Comparison of ENCODE assay signal across 9 mouse cellular contexts in the genomic region with DNA sequence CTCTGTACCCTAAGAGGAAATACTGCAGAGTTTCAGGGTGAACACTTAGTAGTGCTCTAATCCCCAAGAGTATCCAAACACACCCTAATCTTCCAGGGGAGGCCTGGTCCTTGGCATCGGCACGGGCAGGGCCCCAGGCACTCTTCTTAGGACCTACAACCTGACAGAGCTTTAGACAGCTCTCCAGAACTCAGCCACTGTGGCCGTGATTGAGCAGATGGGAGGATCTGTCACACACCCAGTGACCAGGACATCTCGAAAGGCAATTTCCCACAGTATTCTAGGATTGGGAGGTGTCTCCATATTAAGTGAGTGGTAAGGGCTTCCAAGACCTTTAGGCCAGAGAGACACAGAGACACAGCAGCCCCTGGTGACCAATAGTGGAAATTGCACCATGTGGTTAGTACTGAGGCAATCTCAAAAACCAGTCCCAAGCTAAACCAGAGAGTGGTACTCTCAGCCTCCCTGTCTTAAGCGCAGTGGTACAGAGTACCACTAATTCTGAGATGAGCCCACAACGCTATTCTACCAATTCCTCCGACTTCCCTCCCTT. TPM values are rescaled to one million over a fixed set of nuclear protein-coding genes. Genes with fewer than 3 reads are reported as not detected.
A peak's percentile ranks its signal among the peaks of the same experiment; 100 is the strongest.
DNase-seq lines count a peak whose midpoint lies in the region; ATAC-seq lines count a peak whose summit lies in the region.
"Had no signal": no experiment of that assay in that cellular context is flagged by ENCODE, and none has a peak within 500 bp of the region (broad histone marks: within the 10 kb centered on the region; RNA-seq: fewer than 3 reads in every experiment).

No protein-coding gene starts in this region.

- H3K4me1 ChIP-seq in heart, embryonic 16.5 days (ENCODE audit: control insufficient read depth, insufficient read depth, low read length) = peaks cover 5% of the 10 kb centered on the region; the same call in 1 of the 2 replicates
- no peaks in the 10 kb centered on the region for H3K4me1 ChIP-seq in midbrain, embryonic 12.5 days

- H3K9me3 ChIP-seq in heart, embryonic 16.5 days (replicated peaks; ENCODE audit: control insufficient read depth, low read length) = no peaks in the 10 kb centered on the region
- no peaks in the 10 kb centered on the region for H3K9me3 ChIP-seq in midbrain, embryonic 12.5 days
- H3K9me3 ChIP-seq: megakaryocyte, embryonic 14.5 days had no signal

- peak; percentile 83 for ATAC-seq in heart, embryonic 16.5 days (replicated peaks; ENCODE audit: extremely low read depth, insufficient read depth, low FRiP score)
- 0 out of 2 replicates have a peak, but pooled peaks have one; percentile 41 for ATAC-seq in midbrain, embryonic 12.5 days (ENCODE audit: low FRiP score, low read depth)

- intact Hi-C loops in left cerebral cortex, postnatal 25 days (cut with DNase I) = loop anchor here (2.0 kb wide), 1 partner anchor 17 kb away; no protein-coding TSS in a partner anchor

- no peaks in the 10 kb centered on the region for H3K27me3 ChIP-seq in heart, embryonic 16.5 days (ENCODE audit: control insufficient read depth, insufficient read depth, low read length)
- H3K27me3 ChIP-seq in midbrain, embryonic 12.5 days = no peaks in the 10 kb centered on the region

- DNase-seq in left cerebral cortex, postnatal 25 days (ENCODE audit: low spot score in 2 of 2) = peak; percentile 50 to 68
- DNase-seq in left cerebral cortex, adult 18-20 months (ENCODE audit: low spot score in 2 of 2) = no peak
- peak; percentile 38 to 49 for DNase-seq in adrenal gland, adult 18-20 months (ENCODE audit: low spot score in 2 of 2)
- peak; percentile 79 for DNase-seq in embryo, embryonic 10.5 days (ENCODE audit: low spot score)
- DNase-seq in kidney, postnatal 10 days = peak; percentile 71
- no peak for DNase-seq in frontal cortex, postnatal 36 days (ENCODE audit: low spot score in 2 of 2)

- H3K9ac ChIP-seq in heart, embryonic 16.5 days (ENCODE audit: low read length) = 0 out of 2 replicates have a peak overlapping the region, but pooled peaks have one; percentile 4
- H3K9ac ChIP-seq in midbrain, embryonic 12.5 days (replicated peaks) = no peak overlapping the region

- H3K36me3 ChIP-seq in heart, embryonic 16.5 days (ENCODE audit: control insufficient read depth, insufficient read depth) = no peaks in the 10 kb centered on the region
- H3K36me3 ChIP-seq in midbrain, embryonic 12.5 days = no peaks in the 10 kb centered on the region

- no peak overlapping the region for H3K27ac ChIP-seq in heart, embryonic 16.5 days (ENCODE audit: low read length)
- H3K27ac ChIP-seq in midbrain, embryonic 12.5 days (replicated peaks) = no peak overlapping the region

- 39% methylated on average over 7 of the region's 7 CpGs for WGBS in heart, embryonic 16.5 days
- 56% methylated on average over 7 of the region's 7 CpGs for WGBS in midbrain, embryonic 12.5 days

- no peak overlapping the region for H3K4me2 ChIP-seq in heart, embryonic 16.5 days (ENCODE audit: low read depth, low read length)
- H3K4me2 ChIP-seq in midbrain, embryonic 12.5 days (replicated peaks) = no peak overlapping the region

- no peak overlapping the region for H3K4me3 ChIP-seq in heart, embryonic 16.5 days (ENCODE audit: low read length)
- H3K4me3 ChIP-seq in midbrain, embryonic 12.5 days = no peak overlapping the region
- H3K4me3 ChIP-seq: megakaryocyte, embryonic 14.5 days had no signal

RNA-seq across cellular contexts. Expression of a gene that starts 8.4 kb away (rescaled TPM):
- under 1 TPM; 0.14 TPM for total RNA-seq in left cerebral cortex, postnatal 25 days (2021)
- under 1 TPM; 0.35 to 0.37 TPM for total RNA-seq in left cerebral cortex, adult 18-20 months (2021)
- total RNA-seq in adrenal gland, adult 18-20 months (2021) = not detected
- polyA plus RNA-seq in heart, embryonic 16.5 days (2015; fragmentation: Nextera tagmentation; extraction: Ambion mirVana) = 0.50 and 0.66 TPM in 2 replicates
- polyA plus RNA-seq in midbrain, embryonic 12.5 days (2016; fragmentation: Nextera tagmentation; extraction: Ambion mirVana) = not detected in 2 replicates

RNA-seq across cellular contexts. Expression of a gene that starts 18.9 kb away (rescaled TPM):
- total RNA-seq in left cerebral cortex, postnatal 25 days (2021) = 100 to 1,000 TPM; 267 to 271 TPM
- total RNA-seq in left cerebral cortex, adult 18-20 months (2021) = 100 to 1,000 TPM; 245 to 266 TPM
- total RNA-seq in adrenal gland, adult 18-20 months (2021) = 1 to 10 TPM; 2.3 to 2.5 TPM
- polyA plus RNA-seq in heart, embryonic 16.5 days (2015; fragmentation: Nextera tagmentation; extraction: Ambion mirVana) = 8.7 and 8.8 TPM in 2 replicates
- 14.7 and 16.0 TPM in 2 replicates for polyA plus RNA-seq in midbrain, embryonic 12.5 days (2016; fragmentation: Nextera tagmentation; extraction: Ambion mirVana)

RNA-seq across cellular contexts. Expression of a gene that starts 38.4 kb away (rescaled TPM):
- 10 to 100 TPM; 23.3 to 28.3 TPM for total RNA-seq in left cerebral cortex, postnatal 25 days (2021)
- 10 to 100 TPM; 26.9 to 28.4 TPM for total RNA-seq in left cerebral cortex, adult 18-20 months (2021)
- total RNA-seq in adrenal gland, adult 18-20 months (2021) = 10 to 100 TPM; 12.8 to 14.9 TPM
- 24.4 and 26.0 TPM in 2 replicates for polyA plus RNA-seq in heart, embryonic 16.5 days (2015; fragmentation: Nextera tagmentation; extraction: Ambion mirVana)
- 34.7 and 36.9 TPM in 2 replicates for polyA plus RNA-seq in midbrain, embryonic 12.5 days (2016; fragmentation: Nextera tagmentation; extraction: Ambion mirVana)

RNA-seq across cellular contexts. Expression of a gene that starts 38.4 kb away (rescaled TPM):
- 10 to 100 TPM; 32.0 to 34.3 TPM for total RNA-seq in left cerebral cortex, postnatal 25 days (2021)
- 10 to 100 TPM; 35.8 TPM for total RNA-seq in left cerebral cortex, adult 18-20 months (2021)
- 10 to 100 TPM; 74.5 to 78.6 TPM for total RNA-seq in adrenal gland, adult 18-20 months (2021)
- 199 and 218 TPM in 2 replicates for polyA plus RNA-seq in heart, embryonic 16.5 days (2015; fragmentation: Nextera tagmentation; extraction: Ambion mirVana)
- 81.4 and 89.3 TPM in 2 replicates for polyA plus RNA-seq in midbrain, embryonic 12.5 days (2016; fragmentation: Nextera tagmentation; extraction: Ambion mirVana)

Comparison
In these comparisons a context has a peak if more than half of its experiments do, and no peak if none do; other contexts are left out.
1. DNase-seq: peak in left cerebral cortex, postnatal 25 days (2 of 2), adrenal gland, adult 18-20 months (2 of 2), embryo, embryonic 10.5 days (single experiment) and kidney, postnatal 10 days (single experiment); none in left cerebral cortex, adult 18-20 months (0 of 2) and frontal cortex, postnatal 36 days (0 of 2).
2. RNA of a gene that starts 18.9 kb away (total RNA-seq): 267 to 271 TPM in left cerebral cortex, postnatal 25 days and 245 to 266 TPM in left cerebral cortex, adult 18-20 months; 2.3 to 2.5 TPM in adrenal gland, adult 18-20 months; every median in the first group is over 10 times any median in the second.